Mouse (Mus musculus): ENCODE data around the gene Cwc27.

Gene Cwc27

DNA sequence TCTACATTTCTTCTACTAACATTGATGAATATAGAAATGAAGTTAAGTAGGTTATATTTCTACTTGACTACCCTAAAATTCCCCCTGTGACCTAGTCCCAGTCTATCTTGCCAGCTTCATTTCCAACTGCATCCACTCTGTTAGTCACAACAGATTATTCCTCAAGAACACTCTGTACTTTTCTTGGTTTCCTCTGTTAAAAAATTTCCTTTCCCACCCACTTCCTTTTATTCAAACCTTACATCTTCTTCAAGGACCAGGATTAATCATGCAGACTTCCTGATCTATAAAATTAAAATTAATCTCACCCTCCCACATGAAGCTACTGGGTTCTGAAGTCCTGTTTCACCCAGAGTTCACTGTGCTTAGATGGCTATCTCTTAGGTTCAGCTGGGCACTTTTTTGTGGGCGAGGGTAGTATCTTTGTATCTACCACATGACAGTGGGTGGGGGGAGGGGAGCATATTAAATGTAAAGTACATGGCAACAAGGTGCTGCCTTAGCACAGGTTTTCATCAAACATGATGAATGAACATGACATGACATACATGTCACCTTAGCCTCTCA lies 37.8 kb downstream of the Cwc27 start:
- no peak for DNase-seq (ENCODE audit: low read depth)

- no peak for DNase-seq (ENCODE audit: low read depth)
Measured at GRCm38 (mm10) chr13:104763193-104763592, 53.7 kb downstream of the Cwc27 start.

GRCm38 (mm10) chr13:104762401-104762800 lies 54.5 kb downstream of the Cwc27 start:
- DNase-seq (ENCODE audit: low read depth): no peak

- DNase-seq (ENCODE audit: low read depth): no peak
Measured at GRCm38 (mm10) chr13:104759381-104759780, 57.6 kb downstream of the Cwc27 start.

- DNase-seq (ENCODE audit: low read depth): no peak
Measured at GRCm38 (mm10) chr13:104747032-104747431, 69.9 kb downstream of the Cwc27 start.

DNA sequence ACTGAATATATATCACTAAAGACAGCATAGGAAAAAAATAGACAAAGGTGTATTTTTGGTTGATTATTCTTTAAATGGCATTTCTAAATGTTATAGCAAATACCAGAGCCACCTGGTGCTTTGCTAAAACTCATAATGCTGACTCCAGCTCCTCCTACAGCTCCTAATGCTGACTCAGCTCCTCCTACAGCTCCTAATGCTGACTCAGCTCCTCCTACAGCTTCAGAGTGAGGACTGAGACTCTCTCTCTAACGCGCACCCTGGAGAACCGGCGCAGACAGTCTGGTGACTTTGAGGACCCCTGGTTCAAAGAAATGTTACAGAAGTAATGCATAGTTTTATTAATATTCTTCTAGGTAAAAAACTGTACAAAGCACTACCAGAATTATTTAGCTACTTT lies 74.1 kb downstream of the Cwc27 start:
- no peak for DNase-seq (ENCODE audit: low read depth)

DNA sequence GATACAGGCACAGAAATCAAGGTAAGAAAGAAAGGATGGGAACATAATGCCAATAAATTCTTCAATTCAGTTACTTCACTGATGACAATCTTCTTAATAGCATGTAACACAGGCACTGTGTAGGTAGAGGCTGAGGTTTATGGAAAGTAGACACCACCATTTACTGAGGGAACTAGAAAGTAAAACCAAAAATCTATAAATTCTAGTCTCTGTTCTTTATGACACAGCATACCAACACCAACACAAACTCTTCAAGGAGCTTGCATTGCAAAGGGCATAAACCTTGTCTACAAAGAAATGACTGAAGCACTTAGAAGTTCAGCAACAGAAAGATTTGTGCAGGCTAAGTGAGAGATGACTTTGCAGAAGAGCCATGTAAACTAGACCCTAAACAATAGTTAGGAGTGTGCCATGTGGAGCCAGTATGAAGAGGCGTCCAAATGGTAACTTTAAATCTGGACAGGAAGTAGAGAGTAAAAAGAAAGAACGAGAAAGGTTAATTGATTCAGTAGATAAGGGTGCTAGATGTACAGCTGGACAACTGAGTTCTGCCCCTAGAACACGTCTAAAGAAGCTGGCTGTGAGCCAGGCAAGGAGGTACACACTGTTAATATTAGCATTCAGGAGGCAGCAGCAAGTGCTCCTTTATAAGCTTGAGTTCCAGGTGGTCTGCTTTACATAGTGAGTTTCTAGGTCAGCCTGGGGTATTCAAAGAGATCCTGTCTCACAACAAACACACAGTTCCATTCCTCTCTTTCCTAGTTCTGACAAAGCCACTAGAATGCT lies 87.5 kb downstream of the Cwc27 start:
- DNase-seq (ENCODE audit: low read depth): peak; percentile 4

DNA sequence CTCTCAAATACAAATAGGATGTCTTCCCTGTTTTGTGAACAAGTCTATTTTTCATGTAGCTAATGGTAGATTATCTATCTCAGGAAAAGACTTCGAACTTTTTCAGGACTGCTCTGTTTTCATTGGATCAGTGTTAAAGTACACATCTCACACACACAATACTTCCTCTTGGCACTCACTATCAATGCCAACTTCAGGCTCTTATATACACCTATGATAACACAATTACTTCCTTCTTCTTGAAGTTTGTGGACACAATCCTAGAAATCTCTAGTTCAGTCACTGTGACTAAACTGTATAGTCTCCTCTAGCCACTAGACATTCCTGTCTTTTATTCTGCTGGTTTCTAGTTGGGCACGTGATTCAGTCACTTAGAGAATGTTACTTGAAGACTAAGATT lies 89.3 kb downstream of the Cwc27 start:
- no peak for DNase-seq (ENCODE audit: low read depth)

- DNase-seq (ENCODE audit: low read depth): no peak
Measured at GRCm38 (mm10) chr13:104720133-104720532, 96.8 kb downstream of the Cwc27 start.

GRCm38 (mm10) chr13:104694612-104695355 lies 122.2 kb downstream of the Cwc27 start:
- peak; percentile 92 for DNase-seq (ENCODE audit: low read depth)

DNA sequence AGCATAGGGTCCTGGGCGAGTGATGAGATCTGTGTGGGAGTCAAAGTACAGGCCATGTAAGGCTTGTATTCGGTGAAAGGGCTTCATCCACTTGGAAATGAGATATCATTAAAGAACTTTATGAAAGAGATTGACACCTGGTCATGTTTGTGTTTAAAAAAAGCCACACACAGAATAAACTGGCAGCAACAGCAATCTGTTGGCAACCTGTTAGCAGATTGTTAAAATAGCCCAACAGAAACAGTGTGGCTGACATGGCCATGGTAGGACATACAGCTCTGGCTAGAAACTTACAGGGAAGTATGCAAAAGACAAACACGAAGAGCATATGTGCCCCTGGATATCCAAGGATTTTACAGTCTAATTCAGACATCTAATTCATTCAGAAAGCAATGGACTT lies 124.2 kb downstream of the Cwc27 start:
- no peak for DNase-seq (ENCODE audit: low read depth)

DNA sequence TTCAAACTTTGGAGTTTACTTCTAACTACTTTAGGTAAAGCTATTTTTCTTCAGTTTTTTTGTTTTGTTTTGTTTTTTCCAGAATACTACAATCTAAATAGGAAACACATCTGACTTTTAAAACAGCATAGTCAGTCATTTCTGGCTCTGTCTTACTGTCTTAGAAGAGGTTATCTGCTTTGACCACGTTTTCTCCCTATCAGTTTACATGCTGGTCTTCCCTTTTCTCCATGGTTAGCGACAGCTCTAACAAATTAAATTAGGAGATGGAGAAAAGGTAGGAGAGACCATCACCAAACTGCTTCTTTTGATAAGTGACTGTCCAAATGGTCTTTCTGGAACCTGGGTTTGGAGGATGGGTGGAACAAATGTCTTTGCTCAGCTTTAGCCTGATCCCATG lies 131.4 kb downstream of the Cwc27 start:
- DNase-seq (ENCODE audit: low read depth): no peak

- peak; percentile 18 for DNase-seq (ENCODE audit: low read depth)
Measured at GRCm38 (mm10) chr13:104684361-104685011, 132.5 kb downstream of the Cwc27 start.

DNA sequence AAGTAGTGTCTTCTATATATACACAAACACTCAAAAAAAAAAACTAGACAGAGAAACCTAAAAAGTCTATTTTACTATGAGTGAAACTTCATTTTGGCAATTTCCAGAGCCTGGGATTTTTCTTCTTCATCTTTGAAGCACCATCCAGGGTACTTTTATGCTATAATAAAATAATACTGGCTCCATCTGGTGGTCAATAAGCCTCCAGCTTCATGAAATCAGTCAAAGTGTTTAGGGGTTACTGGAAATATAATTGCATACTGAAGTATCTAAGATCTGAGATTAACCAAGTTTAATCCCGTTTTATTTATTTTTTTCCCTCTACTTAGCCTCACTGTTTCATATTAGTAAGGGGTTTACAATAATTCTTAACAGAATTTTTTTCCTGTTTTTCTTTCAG lies 135.7 kb downstream of the Cwc27 start:
- peak; percentile 65 for DNase-seq (ENCODE audit: low read depth)

GRCm38 (mm10) chr13:104661188-104661587 lies 155.8 kb downstream of the Cwc27 start:
- no peak for DNase-seq (ENCODE audit: low read depth)

GRCm38 (mm10) chr13:104660042-104660680 lies 156.8 kb downstream of the Cwc27 start:
- no peak for DNase-seq (ENCODE audit: low read depth)

DNA sequence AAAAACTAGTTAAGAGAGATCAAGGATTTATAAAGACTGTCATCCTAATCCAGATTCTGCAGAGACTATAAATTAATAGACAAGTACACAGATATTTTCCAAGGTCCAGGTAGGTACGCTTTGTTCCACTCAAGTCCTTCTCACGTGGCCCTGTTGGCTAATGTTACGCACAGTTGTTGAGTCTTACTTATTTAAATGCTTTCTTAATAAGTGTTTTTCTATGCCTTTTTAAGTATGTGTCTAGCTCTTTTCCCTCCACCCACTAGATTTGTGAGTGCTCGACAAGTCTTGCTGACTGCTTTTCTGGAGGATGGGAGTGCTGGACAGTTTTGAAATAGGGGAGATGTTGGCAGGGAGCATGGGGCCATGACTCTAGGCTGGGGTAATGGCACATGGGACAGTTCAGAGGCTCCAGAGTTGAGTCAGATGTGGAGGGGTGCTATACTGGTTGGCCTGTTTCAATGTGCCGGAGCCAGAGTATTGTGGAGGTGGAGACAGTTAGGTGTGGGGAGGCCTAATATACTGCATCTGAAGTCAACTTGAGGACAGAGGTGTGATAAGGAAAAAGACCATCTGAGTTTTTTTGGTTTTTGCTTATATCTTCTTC lies 160.2 kb downstream of the Cwc27 start:
- no peak for DNase-seq (ENCODE audit: low read depth)

DNA sequence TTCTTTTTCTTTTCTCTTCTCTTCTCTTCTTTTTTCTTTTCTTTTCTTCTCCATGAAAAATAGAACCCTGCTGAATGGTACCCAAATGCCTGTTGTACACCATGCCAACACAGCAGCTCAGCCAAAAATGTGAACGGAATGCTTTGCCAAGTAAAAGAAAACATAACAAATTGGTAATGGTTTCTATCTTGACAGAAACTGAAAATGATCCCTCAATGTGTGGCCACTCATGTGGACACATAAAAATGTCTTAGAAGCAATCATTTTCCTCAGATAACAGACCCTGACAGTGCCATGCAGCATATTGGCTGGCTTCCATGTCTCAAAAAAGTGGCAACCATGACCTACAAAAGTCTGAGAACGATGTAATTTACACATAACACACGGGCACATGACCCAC lies 161.8 kb downstream of the Cwc27 start:
- DNase-seq (ENCODE audit: low read depth): peak; percentile 65

GRCm38 (mm10) chr13:104651763-104652162 lies 165.2 kb downstream of the Cwc27 start:
- peak; percentile 39 for DNase-seq (ENCODE audit: low read depth)

DNA sequence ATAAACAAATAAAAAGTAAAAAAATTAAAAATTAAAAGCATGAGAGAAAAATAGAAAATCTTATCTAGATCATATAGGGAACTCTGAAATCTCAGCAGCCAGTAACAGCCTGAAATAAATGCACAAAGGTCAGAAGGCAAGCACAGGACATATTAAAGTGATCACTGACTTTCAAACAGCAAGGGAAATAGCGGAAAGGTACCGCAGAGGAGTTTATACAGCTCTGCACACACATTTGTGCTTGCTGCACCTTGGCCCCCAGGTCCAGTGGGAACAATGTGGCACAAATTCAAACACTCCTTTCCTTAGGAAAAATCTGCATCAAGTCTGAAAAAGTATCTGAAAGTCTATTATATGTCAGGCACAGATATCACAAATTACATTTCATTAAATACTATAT lies 166.3 kb downstream of the Cwc27 start:
- no peak for DNase-seq (ENCODE audit: low read depth)

DNA sequence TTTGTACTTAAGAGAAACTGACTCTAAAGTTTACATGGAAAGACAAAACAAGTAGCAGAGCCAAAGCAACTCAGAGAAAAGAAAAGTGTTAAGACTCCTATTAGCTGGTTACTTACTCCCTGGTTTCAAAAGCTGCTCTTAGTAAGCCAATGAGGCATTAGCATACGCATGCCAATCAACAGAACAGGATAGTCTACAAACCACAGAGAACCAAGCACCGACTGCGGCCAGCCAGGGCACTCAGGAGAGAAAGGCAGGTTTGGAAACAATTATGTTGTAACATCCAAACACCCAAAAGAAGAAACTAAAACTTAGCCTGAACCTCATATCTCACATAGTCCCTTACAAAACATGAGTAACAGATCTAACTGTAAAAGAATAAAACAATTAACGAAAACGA lies 166.8 kb downstream of the Cwc27 start:
- no peak for DNase-seq (ENCODE audit: low read depth)

Data from NIH3T3 (cell line).